Mouse (Mus musculus) erythroblast, embryonic 14.5 days (primary cell): ENCODE measurements around the gene Klhdc1. TPM values are rescaled to one million over a fixed set of nuclear protein-coding genes. Genes with fewer than 3 reads are reported as not detected.

Source experiments
- H3K27me3 ChIP-seq: 2 replicates; pipeline ENCODE4 v1.6.1; 2012; ENCODE audit warnings: inconsistent platforms; ENCODE audit not compliant: control insufficient read depth
- H3K36me3 ChIP-seq: 2 replicates; pipeline ENCODE4 v1.6.1; 2012; ENCODE audit warnings: mild to moderate bottlenecking, inconsistent platforms; ENCODE audit not compliant: control insufficient read depth
- H3K4me1 ChIP-seq: 2 replicates; pipeline ENCODE4 v1.6.1; 2012; ENCODE audit warnings: inconsistent platforms; ENCODE audit not compliant: control insufficient read depth
- H3K4me3 ChIP-seq: replicated peaks from 2 replicates; pipeline ENCODE3; 2012; ENCODE audit warnings: moderate library complexity, mild to moderate bottlenecking, inconsistent platforms
- H3K9me3 ChIP-seq: 2 replicates; pipeline ENCODE4 v1.6.1; 2012; ENCODE audit warnings: low read length, inconsistent platforms, mixed read lengths; ENCODE audit not compliant: control insufficient read depth
- GATA1 ChIP-seq: IDR thresholded peaks from 2 replicates; pipeline ENCODE4 v1.6.1; 2012; ENCODE audit warnings: low read length, inconsistent platforms, mixed read lengths
- TAL1 ChIP-seq: IDR thresholded peaks from 3 replicates; pipeline ENCODE4 v1.6.1; 2012; ENCODE audit warnings: low read length, inconsistent platforms, mixed read lengths
- polyA plus RNA-seq: library from polyadenylated mRNA; stranded (reverse); fragments of >175 nt; gene quantifications from 2 replicates; pipeline ENCODE4 v1.2.3, GENCODE M21; 2012

Gene Klhdc1
- polyA plus RNA-seq, 1 experiment, result not detected

- H3K9me3 ChIP-seq, result no peaks in the 10 kb centered on the region
- no peak overlapping the region for H3K4me3 ChIP-seq
- H3K36me3 ChIP-seq, result peaks cover 64% of the 10 kb centered on the region
- TF ChIP-seq GATA1 (no peak), TAL1 (no peak)
- H3K27me3 ChIP-seq, result no peaks in the 10 kb centered on the region
- peaks cover 38% of the 10 kb centered on the region for H3K4me1 ChIP-seq
Observed at GRCm38 (mm10) chr12:69299831-69300230, 58.9 kb downstream of the Klhdc1 start.

GRCm38 (mm10) chr12:69300391-69300790 is 59.4 kb downstream of the Klhdc1 start:
- H3K4me3 ChIP-seq, result no peak overlapping the region
- H3K9me3 ChIP-seq, result no peaks in the 10 kb centered on the region
- H3K27me3 ChIP-seq, result no peaks in the 10 kb centered on the region
- no peak for TF ChIP-seq TAL1
- no peak for TF ChIP-seq GATA1
- H3K36me3 ChIP-seq, result peaks cover 70% of the 10 kb centered on the region
- peaks cover 32% of the 10 kb centered on the region for H3K4me1 ChIP-seq

- Histone ChIP-seq H3K4me3 (no peak overlapping the region), H3K9me3 (no peaks in the 10 kb centered on the region), H3K36me3 (peaks cover 88% of the 10 kb centered on the region), H3K4me1 (peaks cover 21% of the 10 kb centered on the region), H3K27me3 (no peaks in the 10 kb centered on the region)
- no peak for TF ChIP-seq TAL1
Observed at GRCm38 (mm10) chr12:69302171-69302570, 61.2 kb downstream of the Klhdc1 start.

- no peaks in the 10 kb centered on the region for H3K27me3 ChIP-seq
- no peaks in the 10 kb centered on the region for H3K9me3 ChIP-seq
- peaks cover 98% of the 10 kb centered on the region for H3K36me3 ChIP-seq
- no peak for TF ChIP-seq GATA1
- no peak for TF ChIP-seq TAL1
- no peak overlapping the region for H3K4me3 ChIP-seq
- peaks cover 10% of the 10 kb centered on the region for H3K4me1 ChIP-seq
Observed at GRCm38 (mm10) chr12:69304051-69304450, 63.1 kb downstream of the Klhdc1 start.

- TF ChIP-seq TAL1, result no peak
- Histone ChIP-seq H3K27me3 (no peaks in the 10 kb centered on the region), H3K36me3 (peaks cover 98% of the 10 kb centered on the region), H3K9me3 (no peaks in the 10 kb centered on the region), H3K4me1 (no peaks in the 10 kb centered on the region; the same call in 1 of the 2 replicates), H3K4me3 (no peak overlapping the region)
Observed at GRCm38 (mm10) chr12:69306333-69306732, 65.4 kb downstream of the Klhdc1 start.

- H3K4me1 ChIP-seq, result no peaks in the 10 kb centered on the region
- H3K4me3 ChIP-seq, result no peak overlapping the region
- H3K27me3 ChIP-seq, result no peaks in the 10 kb centered on the region
- TF ChIP-seq GATA1 (no peak), TAL1 (no peak)
- peaks cover 97% of the 10 kb centered on the region for H3K36me3 ChIP-seq
- H3K9me3 ChIP-seq, result no peaks in the 10 kb centered on the region
Observed at GRCm38 (mm10) chr12:69309659-69310058, 68.7 kb downstream of the Klhdc1 start.

- TF ChIP-seq TAL1, result no peak
- TF ChIP-seq GATA1, result no peak
- Histone ChIP-seq H3K36me3 (peaks cover 85% of the 10 kb centered on the region), H3K27me3 (no peaks in the 10 kb centered on the region), H3K4me1 (no peaks in the 10 kb centered on the region), H3K9me3 (no peaks in the 10 kb centered on the region), H3K4me3 (no peak overlapping the region)
Observed at GRCm38 (mm10) chr12:69318431-69318830, 77.5 kb downstream of the Klhdc1 start.

- no peak for TF ChIP-seq TAL1
- TF ChIP-seq GATA1, result no peak
- no peaks in the 10 kb centered on the region for H3K4me1 ChIP-seq
- H3K4me3 ChIP-seq, result no peak overlapping the region
- peaks cover 86% of the 10 kb centered on the region for H3K36me3 ChIP-seq
- no peaks in the 10 kb centered on the region for H3K9me3 ChIP-seq
- H3K27me3 ChIP-seq, result no peaks in the 10 kb centered on the region
Observed at GRCm38 (mm10) chr12:69331187-69331586, 90.2 kb downstream of the Klhdc1 start.

GRCm38 (mm10) chr12:69332147-69332546 is 91.2 kb downstream of the Klhdc1 start:
- H3K4me3 ChIP-seq, result no peak overlapping the region
- no peak for TF ChIP-seq GATA1
- H3K36me3 ChIP-seq, result peaks cover 87% of the 10 kb centered on the region
- no peaks in the 10 kb centered on the region for H3K9me3 ChIP-seq
- no peaks in the 10 kb centered on the region for H3K4me1 ChIP-seq
- no peaks in the 10 kb centered on the region for H3K27me3 ChIP-seq

GRCm38 (mm10) chr12:69333547-69333946 is 92.6 kb downstream of the Klhdc1 start:
- no peak overlapping the region for H3K4me3 ChIP-seq
- H3K36me3 ChIP-seq, result peaks cover 90% of the 10 kb centered on the region
- no peaks in the 10 kb centered on the region for H3K4me1 ChIP-seq
- TF ChIP-seq GATA1 (no peak), TAL1 (no peak)
- H3K9me3 ChIP-seq, result no peaks in the 10 kb centered on the region
- H3K27me3 ChIP-seq, result no peaks in the 10 kb centered on the region

Other genes with a start within 250 kb of the Klhdc1 start
- 65.5 and 410 TPM in 2 replicates for gene Rps29, start 82.0 kb upstream of the Klhdc1 start, polyA plus RNA-seq
- gene Lrr1, start 72.4 kb upstream of the Klhdc1 start, polyA plus RNA-seq, result 7.6 TPM in 2 replicates
- gene Rpl36al, start 57.1 kb upstream of the Klhdc1 start, polyA plus RNA-seq, result 6.1 and 7.3 TPM in 2 replicates
- gene Mgat2, start 57.0 kb upstream of the Klhdc1 start, polyA plus RNA-seq, result 0.73 and 0.90 TPM in 2 replicates
- not detected in 2 replicates for gene Gm49383, start 44.1 kb upstream of the Klhdc1 start, polyA plus RNA-seq
- 1.6 and 2.3 TPM in 2 replicates for gene Dnaaf2, start 42.7 kb upstream of the Klhdc1 start, polyA plus RNA-seq
- gene Gm49384, start 36.9 kb upstream of the Klhdc1 start, polyA plus RNA-seq, result not detected in 2 replicates
- 2.5 and 2.9 TPM in 2 replicates for gene Pole2, start 13.0 kb upstream of the Klhdc1 start, polyA plus RNA-seq
- gene Klhdc2, start 55.5 kb downstream of the Klhdc1 start, polyA plus RNA-seq, result 4.1 and 5.1 TPM in 2 replicates
- gene Nemf, start 116.0 kb downstream of the Klhdc1 start, polyA plus RNA-seq, result 0.12 and 0.79 TPM in 2 replicates
- 24.7 and 27.9 TPM in 2 replicates for gene Arf6, start 131.0 kb downstream of the Klhdc1 start, polyA plus RNA-seq
- 0.23 and 0.28 TPM in 2 replicates for gene Gm9887, start 131.3 kb downstream of the Klhdc1 start, polyA plus RNA-seq